Mouse (Mus musculus) liver, embryonic 14.5 days (tissue): ENCODE measurements around the gene Syngr1. TPM values are rescaled to one million over a fixed set of nuclear protein-coding genes. Genes with fewer than 3 reads are reported as not detected.

Experiments used
- ATAC-seq: fragments of 200-750 bp; cut with Nextera tagmentation; 2 replicates; pipeline ENCODE4 v1.8.0; 2017; ENCODE audit warnings: moderate number of reproducible peaks, mild to moderate bottlenecking, moderate library complexity; ENCODE audit not compliant: insufficient read depth
- DNase-seq, 3 experiments: peaks; one replicate each; pipeline ENCODE4 v3.0.0-alpha.2; 2012 to 2013; ENCODE audit warnings: low read depth in 3 of 3, low spot score in 3 of 3
- H3K27ac ChIP-seq: fragments of 300-500 bp; sonication (generic); 2 replicates; pipeline ENCODE4 v1.5.1; 2014; ENCODE audit warnings: moderate library complexity, mild to moderate bottlenecking, control low read depth, inconsistent platforms
- H3K27me3 ChIP-seq: fragments of 300-500 bp; sonication (generic); 2 replicates; pipeline ENCODE4 v1.6.1; 2014; ENCODE audit warnings: mild to moderate bottlenecking, low read length, moderate library complexity; ENCODE audit not compliant: control insufficient read depth, insufficient read depth
- H3K36me3 ChIP-seq: fragments of 300-500 bp; sonication (generic); replicated peaks from 2 replicates; pipeline ENCODE4 v1.6.1; 2014; ENCODE audit warnings: low read depth; ENCODE audit not compliant: control insufficient read depth, insufficient read depth
- H3K4me1 ChIP-seq, 2 experiments: fragments of 200-500 bp in 1 of 2; fragments of 300-500 bp in 1 of 2; sonication (generic) in 1 of 2; replicated peaks; 2 replicates each; pipeline ENCODE4 v1.6.1; 2012 to 2014; ENCODE audit warnings: antibody characterized with exemption in 1 of 2, inconsistent platforms in 1 of 2, low read length in 1 of 2; ENCODE audit not compliant: control insufficient read depth in 2 of 2, insufficient read depth in 2 of 2
- H3K4me2 ChIP-seq: fragments of 300-500 bp; sonication (generic); 2 replicates; pipeline ENCODE4 v1.6.1; 2014; ENCODE audit warnings: low read depth, mild to moderate bottlenecking, control low read depth, moderate library complexity
- H3K4me3 ChIP-seq, 2 experiments: fragments of 200-500 bp in 1 of 2; fragments of 300-500 bp in 1 of 2; sonication (generic) in 1 of 2; 2 replicates each; pipeline ENCODE4 v1.5.1; 2012 to 2014; ENCODE audit warnings: low read depth in 2 of 2, low read length in 2 of 2, mild to moderate bottlenecking in 2 of 2, control low read depth in 1 of 2, inconsistent platforms in 1 of 2, moderate library complexity in 1 of 2; ENCODE audit not compliant: insufficient read depth in 1 of 2
- H3K9ac ChIP-seq: fragments of 300-500 bp; sonication (generic); replicated peaks from 2 replicates; pipeline ENCODE4 v1.6.1; 2014; ENCODE audit warnings: mild to moderate bottlenecking, control low read depth, moderate library complexity
- H3K9me3 ChIP-seq: fragments of 300-500 bp; sonication (generic); 2 replicates; pipeline ENCODE4 v1.6.1; 2016; ENCODE audit warnings: low read length, mixed read lengths; ENCODE audit not compliant: control insufficient read depth
- CTCF ChIP-seq: IDR thresholded peaks from 2 replicates; pipeline ENCODE4 v1.5.1; 2016; ENCODE audit warnings: antibody characterized with exemption, low read depth, control low read depth
- EP300 ChIP-seq: IDR thresholded peaks from 2 replicates; pipeline ENCODE4 v1.6.1; 2016; ENCODE audit warnings: antibody characterized with exemption, low read depth
- WGBS: fragments of 180-500 bp; shearing (Covaris S2); extraction: QIAGEN DNeasy Blood & Tissue Kit; methylation state at CpG from one replicate; pipeline ENCODE4 v1.1.7; 2014; ENCODE audit not compliant: insufficient replicate concordance; 5-methylcytosine and 5-hydroxymethylcytosine counted together
- polyA plus RNA-seq, 2 experiments: library from polyadenylated mRNA; depleted of rRNA in 1 of 2; stranded (reverse) in 1 of 2; unstranded in 1 of 2; fragments of >200 nt; fragmentation: Nextera tagmentation in 1 of 2; extraction: Ambion mirVana in 1 of 2; gene quantifications; 2 replicates each; pipeline versions ENCODE4 v1.2.1 to v1.2.3; 2012 to 2014

The Syngr1 gene
- polyA plus RNA-seq, 2 experiments, result 10.4 to 14.4 TPM

DNA sequence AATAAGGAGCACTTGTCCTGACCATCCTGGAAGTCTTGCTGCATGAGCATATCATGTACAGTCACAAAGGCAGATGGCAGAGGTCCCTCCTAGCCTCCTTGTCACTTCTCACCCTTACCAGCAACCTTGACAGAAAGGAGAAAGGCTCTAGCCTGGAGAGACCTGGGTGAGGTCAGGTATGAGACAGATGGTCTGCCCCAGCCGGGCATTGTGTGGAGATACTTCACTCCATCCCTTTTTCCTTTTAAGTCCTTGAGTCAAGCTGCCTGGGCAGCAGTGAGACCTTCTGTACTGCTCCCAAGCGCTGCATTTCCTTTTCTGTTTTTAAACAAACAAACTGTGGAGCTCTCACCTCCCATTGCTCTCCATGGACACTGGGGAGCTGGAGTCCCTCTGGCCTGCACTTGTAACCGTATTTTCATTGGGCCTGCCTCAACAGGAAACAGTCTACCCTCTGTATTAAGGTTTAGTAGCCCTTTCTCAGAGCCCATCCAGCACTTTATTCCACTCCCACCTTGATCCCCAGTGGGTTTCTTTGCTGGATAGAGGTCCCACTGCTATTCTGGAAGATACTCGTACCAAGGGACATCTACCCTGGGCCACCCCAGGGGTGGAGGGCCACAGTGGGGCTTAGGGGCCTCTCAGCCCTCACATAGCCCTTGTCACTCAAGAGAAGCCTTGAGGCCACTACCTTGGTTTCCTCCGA, 67.0 kb downstream of the Syngr1 start:
- Histone ChIP-seq H3K4me2 (no peak overlapping the region), H3K36me3 (peaks cover 36% of the 10 kb centered on the region), H3K9ac (no peak overlapping the region), H3K27me3 (no peaks in the 10 kb centered on the region), H3K27ac (no peak overlapping the region), H3K4me3 (no peak overlapping the region), H3K4me1 (no peaks in the 10 kb centered on the region; a peak in 1 of 4 replicates), H3K9me3 (no peaks in the 10 kb centered on the region)
- 69% methylated on average over 5 of the region's 5 CpGs for WGBS
- TF ChIP-seq CTCF, result no peak
- no peak for TF ChIP-seq EP300
- DNase-seq, result no peak
- ATAC-seq, result no peak

DNA sequence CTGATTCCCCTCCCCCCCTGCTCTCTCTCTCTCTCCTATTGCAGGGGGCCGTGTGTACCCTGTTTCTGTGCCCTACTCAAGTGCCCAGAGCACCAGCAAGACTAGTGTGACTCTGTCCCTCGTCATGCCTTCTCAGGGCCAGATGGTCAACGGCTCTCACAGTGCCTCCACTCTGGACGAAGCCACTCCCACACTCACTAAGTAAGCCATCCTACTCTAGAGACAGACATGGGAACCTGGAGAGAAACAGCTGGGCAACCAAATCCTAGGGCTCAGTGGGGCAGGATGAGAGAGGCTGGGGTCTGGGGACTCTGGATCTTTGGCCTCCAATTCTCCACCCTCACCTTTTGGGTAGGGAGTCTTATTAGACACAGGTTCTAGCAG, 67.6 kb downstream of the Syngr1 start:
- no peak overlapping the region for H3K27ac ChIP-seq
- no peak overlapping the region for H3K4me2 ChIP-seq
- H3K4me1 ChIP-seq, result no peaks in the 10 kb centered on the region; a peak in 1 of 4 replicates
- DNase-seq, result no peak
- H3K27me3 ChIP-seq, result no peaks in the 10 kb centered on the region
- no peak overlapping the region for H3K9ac ChIP-seq
- no peak overlapping the region for H3K4me3 ChIP-seq
- TF ChIP-seq EP300 (no peak), CTCF (no peak)
- H3K36me3 ChIP-seq, result peaks cover 34% of the 10 kb centered on the region
- ATAC-seq, result no peak
- no peaks in the 10 kb centered on the region for H3K9me3 ChIP-seq
- 82% methylated on average over 4 of the region's 4 CpGs for WGBS

GRCm38 (mm10) chr15:80159286-80159901, 68.3 kb downstream of the Syngr1 start:
- Histone ChIP-seq H3K4me1 (no peaks in the 10 kb centered on the region; a peak in 1 of 4 replicates), H3K27me3 (no peaks in the 10 kb centered on the region), H3K9ac (no peak overlapping the region), H3K9me3 (no peaks in the 10 kb centered on the region), H3K4me3 (no peak overlapping the region), H3K27ac (no peak overlapping the region), H3K4me2 (no peak overlapping the region), H3K36me3 (peaks cover 32% of the 10 kb centered on the region)
- DNase-seq (peak; percentile 20 to 38 (median 33)), ATAC-seq (peak; percentile 65)
- 64% methylated on average over 8 of the region's 8 CpGs for WGBS
- no peak for TF ChIP-seq CTCF
- TF ChIP-seq EP300, result no peak

DNA sequence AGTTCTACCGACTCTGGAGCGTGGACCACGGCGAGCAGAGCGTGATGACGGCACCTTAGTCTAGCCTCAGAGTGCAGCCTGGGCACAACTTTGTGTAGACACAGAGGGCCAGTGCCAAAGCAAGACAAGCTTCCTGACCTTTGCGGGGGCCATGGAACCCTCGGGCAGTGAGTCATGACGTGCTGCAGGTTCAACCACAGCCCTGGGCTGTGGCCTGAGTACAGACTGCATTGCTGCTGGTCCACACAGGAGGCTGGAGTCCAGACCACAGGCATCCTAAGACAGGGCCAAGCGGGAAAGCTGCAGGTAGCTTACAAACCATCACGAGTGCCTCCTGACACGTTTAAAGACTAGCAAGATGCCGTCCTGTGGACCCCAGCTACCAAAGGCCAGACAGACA, 69.1 kb downstream of the Syngr1 start:
- TF ChIP-seq CTCF (no peak), EP300 (no peak)
- Histone ChIP-seq H3K9ac (no peak overlapping the region), H3K4me3 (no peak overlapping the region), H3K9me3 (no peaks in the 10 kb centered on the region), H3K4me1 (no peaks in the 10 kb centered on the region; a peak in 1 of 4 replicates), H3K27ac (no peak overlapping the region), H3K4me2 (no peak overlapping the region), H3K36me3 (peaks cover 32% of the 10 kb centered on the region), H3K27me3 (no peaks in the 10 kb centered on the region)
- no peak for ATAC-seq
- DNase-seq, result no peak
- WGBS, result 87% methylated on average over 13 of the region's 13 CpGs

DNA sequence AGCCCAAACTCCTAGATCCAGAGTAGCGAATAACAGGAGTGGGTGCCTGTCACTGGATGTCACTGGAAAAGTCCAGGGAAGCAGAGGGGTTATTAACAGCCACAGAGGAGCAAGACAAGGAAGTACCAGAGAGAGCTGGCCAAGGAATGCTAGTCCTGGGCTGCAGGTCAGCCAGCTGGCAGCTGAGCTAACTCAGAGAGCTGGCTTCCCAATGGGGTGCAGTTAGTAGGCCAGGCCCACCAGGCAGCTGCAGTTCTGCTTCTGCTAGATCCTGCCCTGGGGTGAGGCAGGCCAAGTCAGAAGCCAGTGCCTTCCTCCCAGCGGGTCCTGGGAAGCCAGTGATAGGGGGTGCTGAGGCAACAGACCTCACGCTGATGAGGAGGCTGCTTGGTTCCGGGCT, 69.6 kb downstream of the Syngr1 start:
- Histone ChIP-seq H3K4me1 (no peaks in the 10 kb centered on the region; a peak in 1 of 4 replicates), H3K4me3 (no peak overlapping the region), H3K27ac (no peak overlapping the region), H3K27me3 (no peaks in the 10 kb centered on the region), H3K36me3 (peaks cover 29% of the 10 kb centered on the region), H3K9ac (no peak overlapping the region), H3K4me2 (no peak overlapping the region), H3K9me3 (no peaks in the 10 kb centered on the region)
- ATAC-seq (no peak), DNase-seq (no peak)
- TF ChIP-seq EP300, result no peak
- no peak for TF ChIP-seq CTCF
- WGBS, result 88% methylated on average over 4 of the region's 4 CpGs
